Mouse (Mus musculus) heart, embryonic 15.5 days (tissue): ENCODE results near the gene Insrr. TPM values are rescaled to one million over a fixed set of nuclear protein-coding genes. Genes with fewer than 3 reads are reported as not detected.

Source experiments
- ATAC-seq: fragments of 200-750 bp; cut with Nextera tagmentation; replicated peaks from 2 replicates; pipeline ENCODE4 v1.8.0; 2017; ENCODE audit warnings: low read depth, moderate TSS enrichment; ENCODE audit not compliant: insufficient number of reproducible peaks, insufficient read depth, low FRiP score
- H3K27ac ChIP-seq: fragments of 300-500 bp; sonication (generic); 2 replicates; pipeline ENCODE4 v1.5.1; 2015; ENCODE audit warnings: mild to moderate bottlenecking, inconsistent platforms
- H3K27me3 ChIP-seq: fragments of 300-500 bp; sonication (generic); 2 replicates; pipeline ENCODE4 v1.6.1; 2015; ENCODE audit warnings: inconsistent platforms
- H3K36me3 ChIP-seq: fragments of 300-500 bp; sonication (generic); 2 replicates; pipeline ENCODE4 v1.6.1; 2015; ENCODE audit warnings: mild to moderate bottlenecking, inconsistent platforms
- H3K4me1 ChIP-seq: fragments of 300-500 bp; sonication (generic); replicated peaks from 2 replicates; pipeline ENCODE4 v1.6.1; 2015; ENCODE audit warnings: inconsistent platforms
- H3K4me2 ChIP-seq: fragments of 300-500 bp; sonication (generic); 2 replicates; pipeline ENCODE4 v1.6.1; 2015; ENCODE audit warnings: inconsistent platforms, mild to moderate bottlenecking, moderate library complexity
- H3K4me3 ChIP-seq: fragments of 300-500 bp; sonication (generic); 2 replicates; pipeline ENCODE4 v1.5.1; 2015; ENCODE audit warnings: mild to moderate bottlenecking, inconsistent platforms
- H3K9ac ChIP-seq: fragments of 300-500 bp; sonication (generic); 2 replicates; pipeline ENCODE4 v1.6.1; 2015; ENCODE audit warnings: mild to moderate bottlenecking, inconsistent platforms
- H3K9me3 ChIP-seq: fragments of 300-500 bp; sonication (generic); replicated peaks from 2 replicates; pipeline ENCODE4 v1.6.1; 2016; ENCODE audit warnings: inconsistent platforms
- WGBS: fragments of 180-500 bp; shearing (Covaris S2); methylation state at CpG from one replicate; pipeline ENCODE4 v1.1.7; 2015; ENCODE audit warnings: mixed read lengths; 5-methylcytosine and 5-hydroxymethylcytosine counted together
- polyA plus RNA-seq: library from polyadenylated mRNA; unstranded; fragments of >200 nt; fragmentation: Nextera tagmentation; extraction: Ambion mirVana; gene quantifications from 2 replicates; pipeline ENCODE4 v1.2.1, GENCODE M21; 2015

Insrr gene
- polyA plus RNA-seq, 1 experiment from 2014 or later: 0.08 TPM

GRCm38 (mm10) chr3:87832109-87832859, 35.5 kb downstream of the Insrr start:
- Histone ChIP-seq H3K27me3 (0 out of 2 replicates have a peak, but pooled peaks cover 3% of the 10 kb centered on the region), H3K4me2 (no peak overlapping the region)
- 77% methylated on average over 7 of the region's 7 CpGs for WGBS

GRCm38 (mm10) chr3:87833482-87833881, 36.7 kb downstream of the Insrr start:
- Histone ChIP-seq H3K27ac (no peak overlapping the region), H3K36me3 (no peaks in the 10 kb centered on the region), H3K9ac (no peak overlapping the region), H3K4me2 (no peak overlapping the region), H3K4me1 (no peaks in the 10 kb centered on the region), H3K27me3 (0 out of 2 replicates have a peak, but pooled peaks cover 3% of the 10 kb centered on the region), H3K4me3 (no peak overlapping the region), H3K9me3 (no peaks in the 10 kb centered on the region)
- WGBS: 63% methylated on average over 5 of the region's 5 CpGs
- no peak for ATAC-seq

More at GRCm38 (mm10) chr3:87832109-87832859, 35.5 kb downstream of the Insrr start:
- Histone ChIP-seq H3K4me3 (no peak overlapping the region), H3K36me3 (no peaks in the 10 kb centered on the region), H3K4me1 (no peaks in the 10 kb centered on the region), H3K9ac (no peak overlapping the region), H3K27ac (no peak overlapping the region), H3K9me3 (no peaks in the 10 kb centered on the region)
- ATAC-seq: no peak

GRCm38 (mm10) chr3:87838622-87839021, 41.9 kb downstream of the Insrr start:
- no peaks in the 10 kb centered on the region for H3K9me3 ChIP-seq
- no peak overlapping the region for H3K4me3 ChIP-seq
- peaks cover 7% of the 10 kb centered on the region; the same call in 1 of the 2 replicates for H3K27me3 ChIP-seq
- no peak overlapping the region for H3K27ac ChIP-seq
- H3K4me2 ChIP-seq: no peak overlapping the region
- no peak overlapping the region for H3K9ac ChIP-seq
- H3K36me3 ChIP-seq: no peaks in the 10 kb centered on the region
- WGBS: 3% methylated on average over 4 of the region's 4 CpGs
- H3K4me1 ChIP-seq: no peaks in the 10 kb centered on the region
- no peak for ATAC-seq

- H3K9ac ChIP-seq: no peak overlapping the region
- no peaks in the 10 kb centered on the region for H3K4me1 ChIP-seq
- H3K27ac ChIP-seq: no peak overlapping the region
- peaks cover 7% of the 10 kb centered on the region; the same call in 1 of the 2 replicates for H3K27me3 ChIP-seq
- no peak for ATAC-seq
- no peaks in the 10 kb centered on the region for H3K9me3 ChIP-seq
- H3K4me2 ChIP-seq: no peak overlapping the region
- no peak overlapping the region for H3K4me3 ChIP-seq
- H3K36me3 ChIP-seq: no peaks in the 10 kb centered on the region
Observed at GRCm38 (mm10) chr3:87840858-87841257, 44.1 kb downstream of the Insrr start.

GRCm38 (mm10) chr3:87844981-87845380, 48.2 kb downstream of the Insrr start:
- WGBS: 69% methylated on average over 4 of the region's 4 CpGs
- Histone ChIP-seq H3K27ac (no peak overlapping the region), H3K4me1 (peaks cover 3% of the 10 kb centered on the region), H3K4me3 (no peak overlapping the region), H3K4me2 (no peak overlapping the region), H3K9ac (no peak overlapping the region), H3K9me3 (no peaks in the 10 kb centered on the region), H3K36me3 (no peaks in the 10 kb centered on the region), H3K27me3 (no peaks in the 10 kb centered on the region; the same call in 1 of the 2 replicates)
- no peak for ATAC-seq

GRCm38 (mm10) chr3:87846186-87846585, 49.4 kb downstream of the Insrr start:
- Histone ChIP-seq H3K27me3 (no peaks in the 10 kb centered on the region; the same call in 1 of the 2 replicates), H3K4me1 (peaks cover 3% of the 10 kb centered on the region), H3K4me2 (no peak overlapping the region), H3K36me3 (no peaks in the 10 kb centered on the region), H3K4me3 (no peak overlapping the region), H3K9me3 (no peaks in the 10 kb centered on the region), H3K9ac (no peak overlapping the region), H3K27ac (no peak overlapping the region)
- WGBS: 66% methylated on average over 4 of the region's 4 CpGs
- ATAC-seq: no peak

- Histone ChIP-seq H3K4me3 (no peak within 1 kb of the TSS), H3K27me3 (no peaks in the 10 kb centered on the region; the same call in 1 of the 2 replicates), H3K4me2 (no peak within 1 kb of the TSS), H3K9me3 (no peaks in the 10 kb centered on the region), H3K36me3 (no peaks in the 10 kb centered on the region), H3K4me1 (peaks cover 3% of the 10 kb centered on the region), H3K27ac (no peak within 1 kb of the TSS), H3K9ac (no peak within 1 kb of the TSS)
- ATAC-seq: no peak
- 69% methylated on average over 7 of the region's 7 CpGs for WGBS
Observed at GRCm38 (mm10) chr3:87846650-87847110, 49.9 kb downstream of the Insrr start, which contains the start of gene Sh2d2a. TSS of gene Sh2d2a (plus strand) at chr3:87846755.

GRCm38 (mm10) chr3:87847680-87848079, 50.9 kb downstream of the Insrr start:
- Histone ChIP-seq H3K9ac (no peak overlapping the region), H3K4me2 (no peak overlapping the region), H3K9me3 (no peaks in the 10 kb centered on the region), H3K36me3 (no peaks in the 10 kb centered on the region), H3K27me3 (no peaks in the 10 kb centered on the region; the same call in 1 of the 2 replicates), H3K4me3 (no peak overlapping the region), H3K27ac (no peak overlapping the region), H3K4me1 (peaks cover 3% of the 10 kb centered on the region)
- WGBS: 61% methylated on average over 5 of the region's 5 CpGs
- no peak for ATAC-seq

- H3K27ac ChIP-seq: no peak overlapping the region
- H3K4me2 ChIP-seq: no peak overlapping the region
- no peaks in the 10 kb centered on the region; the same call in 1 of the 2 replicates for H3K27me3 ChIP-seq
- H3K9ac ChIP-seq: no peak overlapping the region
- no peaks in the 10 kb centered on the region for H3K9me3 ChIP-seq
- WGBS: 76% methylated on average over 14 of the region's 14 CpGs
- no peak for ATAC-seq
- no peak overlapping the region for H3K4me3 ChIP-seq
- H3K4me1 ChIP-seq: peaks cover 3% of the 10 kb centered on the region
- no peaks in the 10 kb centered on the region for H3K36me3 ChIP-seq
Observed at GRCm38 (mm10) chr3:87849117-87849516, 52.4 kb downstream of the Insrr start.

GRCm38 (mm10) chr3:87854795-87855568, 58.2 kb downstream of the Insrr start:
- ATAC-seq: no peak

GRCm38 (mm10) chr3:87855936-87856335, 59.2 kb downstream of the Insrr start:
- Histone ChIP-seq H3K27ac (no peak overlapping the region), H3K4me1 (no peaks in the 10 kb centered on the region), H3K9ac (no peak overlapping the region), H3K9me3 (no peaks in the 10 kb centered on the region), H3K4me3 (no peak overlapping the region), H3K27me3 (no peaks in the 10 kb centered on the region), H3K4me2 (no peak overlapping the region), H3K36me3 (peaks cover 35% of the 10 kb centered on the region)
- 78% methylated on average over 8 of the region's 8 CpGs for WGBS
- ATAC-seq: no peak

More at GRCm38 (mm10) chr3:87854795-87855568, 58.2 kb downstream of the Insrr start:
- Histone ChIP-seq H3K9me3 (no peaks in the 10 kb centered on the region), H3K27ac (no peak overlapping the region), H3K36me3 (peaks cover 26% of the 10 kb centered on the region), H3K4me1 (no peaks in the 10 kb centered on the region), H3K9ac (no peak overlapping the region), H3K4me2 (no peak overlapping the region), H3K27me3 (no peaks in the 10 kb centered on the region), H3K4me3 (no peak overlapping the region)
- 61% methylated on average over 7 of the region's 7 CpGs for WGBS
